Mouse (Mus musculus): ENCODE results near the gene Trim21. TPM values are rescaled to one million over a fixed set of nuclear protein-coding genes. Genes with fewer than 3 reads are reported as not detected.

Trim21 gene
- 10 to 100 TPM; 31.0 to 47.2 TPM for total RNA-seq (2023)

GRCm38 (mm10) chr7:102564999-102565997 lies at the start of gene Trim21:
Gene Trim21, minus strand, starts transcription at chr7:102565486.

GRCm38 (mm10) chr7:102597378-102598031 lies 32.2 kb upstream of the Trim21 start, which contains the start of gene Olfr552:
Gene Olfr552, plus strand, starts transcription at chr7:102597770.

GRCm38 (mm10) chr7:102591786-102592185 lies 26.5 kb upstream of the Trim21 start, which contains the start of gene Olfr551:
Gene Olfr551, minus strand, starts transcription at chr7:102591886.

GRCm38 (mm10) chr7:102571142-102571541 lies 5.9 kb upstream of the Trim21 start, which contains the start of gene Olfr550:
Gene Olfr550, plus strand, starts transcription at chr7:102571442.

GRCm38 (mm10) chr7:102549570-102549969 lies 15.7 kb downstream of the Trim21 start, which contains the start of gene Olfr549:
Gene Olfr549, plus strand, starts transcription at chr7:102549870.

GRCm38 (mm10) chr7:102540596-102540995 lies 24.7 kb downstream of the Trim21 start, which contains the start of gene Olfr548-ps1:
Gene Olfr548-ps1, plus strand, starts transcription at chr7:102540896.

GRCm38 (mm10) chr7:102534449-102534848 lies 30.8 kb downstream of the Trim21 start, which contains the start of gene Olfr547:
Gene Olfr547, plus strand, starts transcription at chr7:102534749.

Other genes with a start within 250 kb of the Trim21 start
- 10 to 100 TPM; 44.7 to 44.9 TPM for gene Rrm1, start 123.8 kb downstream of the Trim21 start, total RNA-seq (2023)
- not detected for gene Olfr543, start 83.8 kb downstream of the Trim21 start, total RNA-seq (2023)
- gene Olfr544, start 77.2 kb downstream of the Trim21 start, total RNA-seq (2023), result not detected
- gene Olfr545, start 65.9 kb downstream of the Trim21 start, total RNA-seq (2023), result not detected
- not detected for gene Olfr547, start 30.7 kb downstream of the Trim21 start, total RNA-seq (2023)
- gene Olfr548-ps1, start 24.6 kb downstream of the Trim21 start, total RNA-seq (2023), result not detected
- gene Olfr549, start 15.6 kb downstream of the Trim21 start, total RNA-seq (2023), result not detected
- gene Olfr550, start 6.0 kb upstream of the Trim21 start, total RNA-seq (2023), result not detected
- not detected for gene Olfr551, start 26.4 kb upstream of the Trim21 start, total RNA-seq (2023)
- gene Olfr552, start 32.3 kb upstream of the Trim21 start, total RNA-seq (2023), result under 1 TPM in 1 of 2 experiments, not detected in 1; 0.18 TPM
- not detected for gene Olfr553, start 52.7 kb upstream of the Trim21 start, total RNA-seq (2023)
- not detected for gene Olfr554, start 72.9 kb upstream of the Trim21 start, total RNA-seq (2023)
- gene Olfr555, start 93.3 kb upstream of the Trim21 start, total RNA-seq (2023), result not detected
- gene Olfr556, start 99.4 kb upstream of the Trim21 start, total RNA-seq (2023), result not detected
- gene Trim68, start 121.8 kb upstream of the Trim21 start, total RNA-seq (2023), result 10 to 100 TPM; 21.8 to 29.3 TPM
- not detected for gene Olfr557, start 130.4 kb upstream of the Trim21 start, total RNA-seq (2023)
- not detected for gene Olfr558, start 136.7 kb upstream of the Trim21 start, total RNA-seq (2023)
- not detected for gene Olfr33, start 153.6 kb upstream of the Trim21 start, total RNA-seq (2023)
- gene Olfr559, start 162.0 kb upstream of the Trim21 start, total RNA-seq (2023), result not detected
- gene Olfr560, start 193.9 kb upstream of the Trim21 start, total RNA-seq (2023), result not detected
- gene Olfr78, start 194.0 kb upstream of the Trim21 start, total RNA-seq (2023), result not detected
- gene Olfr561, start 205.7 kb upstream of the Trim21 start, total RNA-seq (2023), result not detected
- not detected for gene Olfr564, start 238.0 kb upstream of the Trim21 start, total RNA-seq (2023)